Mouse (Mus musculus) neutrophil, adult 59 days (primary cell): ENCODE results near the gene Ankrd16. TPM values are rescaled to one million over a fixed set of nuclear protein-coding genes. Genes with fewer than 3 reads are reported as not detected.

Experiments
- total RNA-seq, 2 experiments: library from RNA; stranded (reverse); gene quantifications; 1 replicate in 1 of 2; 2 replicates in 1 of 2; pipeline ENCODE4 v1.2.4; 2023

The Ankrd16 gene
- 10 to 100 TPM; 74.1 to 76.9 TPM for total RNA-seq

GRCm38 (mm10) chr2:11777091-11778068 is at the start of gene Ankrd16, which contains the start of gene Fbh1:
TSS of gene Ankrd16 (plus strand) at chr2:11777876.
TSS of gene Fbh1 (minus strand) at chr2:11777582.

Other genes starting within 250 kb of the Ankrd16 start
- gene Pfkfb3, start 223.8 kb upstream of the Ankrd16 start, total RNA-seq: 10 to 100 TPM; 53.7 to 57.5 TPM
- gene Rbm17, start 173.7 kb upstream of the Ankrd16 start, total RNA-seq: 10 to 100 TPM; 66.3 to 87.4 TPM
- not detected for gene Gm17490, start 151.6 kb upstream of the Ankrd16 start, total RNA-seq
- gene Il2ra, start 135.1 kb upstream of the Ankrd16 start, total RNA-seq: 1 to 10 TPM in 1 of 2 experiments, under 1 TPM in 1; 0.31 to 1.7 TPM
- 10 to 100 TPM in 1 of 2 experiments, 1 to 10 TPM in 1; 6.7 to 10.4 TPM for gene Il15ra, start 72.6 kb upstream of the Ankrd16 start, total RNA-seq
- 10 to 100 TPM; 64.6 to 69.3 TPM for gene Fbh1, start 294 bp upstream of the Ankrd16 start, total RNA-seq